Mouse (Mus musculus) megakaryocyte-erythroid progenitor cell, adult 5-6 weeks (primary cell): Measurements from ENCODE around the gene Pbx1. TPM values are rescaled to one million over a fixed set of nuclear protein-coding genes. Genes with fewer than 3 reads are reported as not detected.
A peak's percentile ranks its signal among the peaks of the same experiment; 100 is the strongest.

Experiments
- ATAC-seq: replicated peaks from 2 replicates; pipeline ENCODE4 v1.8.0; 2016; ENCODE audit warnings: mild to moderate bottlenecking, inconsistent platforms; ENCODE audit not compliant: severe bottlenecking, poor library complexity, low FRiP score, low TSS enrichment
- total RNA-seq, 2 experiments: library from RNA; stranded (forward) in 1 of 2; stranded (reverse) in 1 of 2; fragments of 200-1000, 215-1000 nt in 1 of 2; fragments of >200 nt in 1 of 2; fragmentation: Nextera tagmentation in 1 of 2; gene quantifications; 2 replicates each; pipeline ENCODE4 v1.2.3; 2014 to 2017

Pbx1 gene
- total RNA-seq, 2 experiments from 2014 or later: 6.9 to 11.0 TPM

DNA sequence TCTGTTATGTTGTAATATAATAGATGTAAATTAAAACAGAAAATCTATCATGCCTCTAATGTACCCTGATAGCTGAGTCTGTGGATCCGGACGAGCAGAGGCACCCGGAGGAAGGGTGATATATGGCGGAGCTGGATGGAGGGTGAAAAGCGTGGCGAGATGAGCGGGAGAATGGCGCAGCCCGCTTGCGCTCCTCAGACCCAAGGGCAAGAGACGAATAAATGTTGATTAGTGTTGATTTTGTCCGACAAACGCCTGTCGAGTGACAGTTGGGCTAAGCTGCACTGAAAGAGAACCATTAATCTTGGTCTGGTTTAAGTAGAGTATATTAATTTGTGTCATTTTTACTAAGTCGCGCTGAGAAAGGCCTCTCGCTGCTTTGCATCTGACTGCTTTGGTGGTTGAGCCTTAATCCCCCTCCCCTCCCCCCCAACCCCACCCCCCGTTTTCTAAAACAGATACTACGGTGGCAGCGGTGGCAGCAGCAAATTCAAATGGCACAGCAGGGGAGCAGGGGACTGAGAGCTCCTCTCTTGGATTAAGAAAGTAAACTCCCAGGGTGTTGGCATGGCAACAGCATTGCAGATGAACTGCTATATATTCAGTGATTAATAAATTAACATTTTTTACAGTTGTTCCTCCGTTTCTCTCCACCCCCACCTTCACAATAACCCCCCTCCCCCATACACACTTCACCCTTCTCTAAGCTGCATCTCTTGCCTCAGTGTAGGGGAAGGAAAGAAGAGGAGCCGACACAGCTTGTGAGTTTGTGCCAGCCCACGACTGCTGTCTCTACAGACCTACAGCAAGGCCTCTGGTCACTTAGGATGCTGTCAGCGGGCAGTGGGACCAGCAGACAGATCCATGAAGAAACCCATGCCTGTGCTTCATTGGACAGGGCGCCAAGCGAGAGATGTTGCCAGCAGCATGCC lies 74.1 kb downstream of the Pbx1 start:
- ATAC-seq: no peak

DNA sequence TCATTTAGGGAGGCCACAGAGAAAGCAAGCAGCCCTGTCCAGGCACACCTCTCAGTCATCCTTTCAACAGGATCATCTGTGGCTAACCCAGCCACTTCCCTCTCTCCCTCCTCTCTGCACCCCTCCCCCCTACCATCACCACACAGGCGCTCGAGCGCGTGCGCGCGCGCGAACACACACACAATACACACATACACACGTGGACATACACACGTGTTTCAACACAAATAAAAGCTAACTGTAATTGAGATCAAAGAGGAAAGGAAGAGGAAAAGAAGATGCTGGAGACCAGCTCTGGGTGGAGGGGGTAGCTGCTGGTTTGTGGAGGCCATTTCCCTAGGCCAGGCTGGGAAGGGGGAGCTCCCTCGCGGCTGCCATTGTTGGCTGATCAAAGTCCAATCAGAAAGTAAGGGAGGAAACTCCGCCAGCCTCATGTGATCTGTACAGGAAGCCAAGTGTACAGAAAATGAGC lies 75.1 kb downstream of the Pbx1 start:
- ATAC-seq: no peak

DNA sequence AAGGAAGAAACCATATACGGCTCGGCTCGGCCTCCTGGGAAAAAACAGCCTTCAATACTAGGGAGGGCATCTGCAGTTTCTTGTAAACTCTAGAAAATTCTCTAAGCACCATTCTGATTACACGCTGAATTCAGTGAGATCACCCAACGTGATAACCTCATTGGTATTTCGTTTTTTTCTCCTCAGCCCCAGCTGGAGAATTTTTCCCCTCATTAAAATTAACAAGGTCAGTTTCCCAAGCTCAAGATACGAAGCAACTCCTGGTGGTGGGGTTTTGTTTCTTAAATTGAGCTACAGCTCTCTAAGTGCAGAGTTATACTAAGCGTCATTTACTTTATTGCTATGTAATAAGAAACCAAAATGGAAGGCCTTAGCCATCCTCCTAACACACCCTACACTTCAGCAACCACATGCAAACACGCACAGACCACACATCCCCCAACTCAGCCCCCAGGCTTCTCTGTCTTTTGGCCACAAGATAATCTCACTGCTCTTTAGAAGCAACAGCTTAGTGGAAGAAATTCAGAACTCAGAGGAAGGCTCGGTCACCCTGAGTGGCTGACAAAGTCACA lies 76.0 kb downstream of the Pbx1 start:
- ATAC-seq: no peak

DNA sequence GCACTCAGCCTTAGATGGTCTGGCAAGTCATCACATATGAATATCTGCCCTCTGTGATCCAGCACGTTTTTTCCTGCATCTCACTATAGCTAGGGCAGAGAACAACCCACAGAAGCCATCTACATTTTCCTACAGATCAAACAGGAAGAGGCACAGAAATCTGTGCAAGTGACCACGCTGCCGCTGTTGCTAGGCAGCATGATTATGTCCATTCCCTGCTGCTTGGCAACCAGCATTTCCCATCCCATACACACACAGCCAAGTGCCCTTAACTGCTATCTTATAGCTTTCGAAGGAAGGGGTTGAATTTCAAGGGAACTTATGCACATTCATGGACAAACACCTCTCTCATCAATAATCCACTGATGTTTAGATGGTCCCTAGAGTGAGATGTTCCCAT lies 77.1 kb downstream of the Pbx1 start:
- ATAC-seq: no peak

DNA sequence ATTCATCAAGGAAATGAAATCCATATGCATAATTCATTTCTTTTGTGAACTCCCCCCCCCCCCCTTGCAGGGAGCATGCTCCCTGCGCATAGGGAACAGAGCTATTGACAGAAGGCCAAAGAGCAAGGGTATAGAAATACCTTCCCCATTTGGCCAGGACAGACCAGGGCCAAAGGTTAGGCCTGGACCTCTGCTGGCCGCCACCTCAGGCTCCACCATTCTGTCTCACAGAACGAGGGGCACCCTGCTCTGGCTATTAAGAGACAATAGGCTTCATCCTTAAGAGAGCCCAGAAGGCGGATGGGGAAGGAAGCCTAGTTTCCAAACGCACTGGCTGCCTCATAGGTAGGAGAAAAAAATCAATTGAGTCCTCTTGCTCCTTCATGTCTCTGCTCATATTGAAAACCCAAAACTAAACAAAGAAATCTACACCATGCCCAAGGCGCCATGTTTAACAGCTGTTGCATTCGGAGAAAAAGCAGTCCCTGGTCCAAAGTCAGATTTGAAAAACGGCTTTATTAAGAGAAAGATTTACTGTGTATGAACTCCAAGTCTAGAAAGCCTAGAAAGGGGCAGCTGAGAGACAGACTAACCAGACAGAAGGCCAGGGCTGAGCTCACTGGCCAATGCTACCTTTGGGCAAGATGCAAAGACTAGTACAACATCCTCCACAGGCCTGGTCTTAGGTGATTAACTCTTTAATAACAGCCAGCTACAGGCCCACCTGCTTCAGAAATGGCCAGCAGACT lies 83.9 kb downstream of the Pbx1 start:
- ATAC-seq: no peak

DNA sequence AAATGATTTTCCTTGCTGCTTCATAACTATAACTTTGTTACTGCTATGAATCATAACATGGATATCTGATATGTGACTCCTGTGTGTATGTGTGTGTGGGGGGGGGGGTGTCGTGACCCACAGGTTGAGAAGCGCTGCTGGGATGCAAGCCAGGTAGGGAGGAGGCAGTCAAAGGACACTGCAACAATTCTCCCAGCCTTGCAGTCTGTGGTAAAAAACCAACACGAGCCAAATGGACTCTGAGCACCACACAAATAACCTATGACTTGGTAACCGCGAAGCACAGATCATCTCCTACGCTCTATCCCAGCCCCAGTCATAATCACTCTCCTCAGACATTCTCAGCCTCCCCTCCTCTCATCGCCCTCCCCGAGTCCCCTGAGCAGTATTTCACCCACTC lies 87.2 kb downstream of the Pbx1 start:
- ATAC-seq: no peak

DNA sequence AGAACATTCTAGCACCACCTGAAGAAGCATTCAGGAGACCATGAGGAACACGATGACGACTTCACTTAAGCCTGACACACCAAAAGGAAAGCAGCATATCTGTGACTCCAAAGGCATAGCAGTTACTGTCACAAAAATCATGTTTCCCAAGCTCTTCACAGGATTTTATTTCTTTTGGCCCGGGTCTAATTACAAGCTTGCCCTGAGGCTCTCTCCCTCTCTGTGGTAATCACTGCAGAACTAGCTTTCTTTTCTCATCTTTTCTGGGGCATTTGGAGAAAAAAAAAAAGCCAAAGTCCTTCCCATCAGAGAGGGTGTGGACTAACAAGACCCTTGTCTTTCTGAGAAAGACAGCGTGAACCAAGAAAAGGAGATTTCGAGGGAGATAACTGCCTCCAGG lies 87.8 kb downstream of the Pbx1 start:
- ATAC-seq: no peak

DNA sequence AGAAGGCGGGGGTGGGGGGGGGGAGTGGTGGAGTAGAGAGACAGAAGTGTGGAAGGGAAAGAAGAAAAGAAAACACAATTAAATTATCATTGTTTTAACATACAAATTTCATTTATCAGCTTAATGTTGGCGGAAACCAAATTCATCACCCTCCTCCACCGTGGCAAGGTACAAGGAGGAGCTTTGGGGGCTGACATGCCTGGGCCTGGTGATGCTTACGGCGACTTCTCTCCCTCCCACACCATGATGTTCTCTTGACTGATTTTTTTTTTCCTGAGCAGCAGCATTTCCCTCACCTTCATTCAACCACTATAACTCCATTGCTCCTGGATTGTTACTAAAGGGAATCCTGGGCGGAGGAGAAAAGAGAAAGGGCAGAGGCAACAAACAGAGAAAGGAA lies 89.8 kb downstream of the Pbx1 start:
- ATAC-seq: no peak

DNA sequence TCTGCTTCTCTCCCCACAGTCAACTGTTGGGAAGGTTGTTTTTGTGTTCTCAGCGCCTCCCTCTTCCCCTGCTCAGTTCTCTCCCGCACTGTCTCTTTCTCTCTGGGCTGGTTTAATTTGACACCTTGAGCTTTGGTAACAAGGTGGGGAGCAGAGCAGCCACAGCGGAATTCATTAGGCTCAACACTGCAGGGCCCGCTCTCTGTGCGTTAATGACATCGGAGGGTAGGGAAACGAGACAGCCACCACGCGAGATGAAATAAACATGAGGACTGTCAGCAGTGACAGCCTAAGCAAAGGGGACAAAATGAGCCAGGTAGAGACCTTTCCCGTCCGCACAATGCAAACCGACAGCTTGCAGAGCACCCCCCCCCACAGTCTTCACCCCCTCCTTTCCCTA lies 90.2 kb downstream of the Pbx1 start:
- ATAC-seq: no peak

DNA sequence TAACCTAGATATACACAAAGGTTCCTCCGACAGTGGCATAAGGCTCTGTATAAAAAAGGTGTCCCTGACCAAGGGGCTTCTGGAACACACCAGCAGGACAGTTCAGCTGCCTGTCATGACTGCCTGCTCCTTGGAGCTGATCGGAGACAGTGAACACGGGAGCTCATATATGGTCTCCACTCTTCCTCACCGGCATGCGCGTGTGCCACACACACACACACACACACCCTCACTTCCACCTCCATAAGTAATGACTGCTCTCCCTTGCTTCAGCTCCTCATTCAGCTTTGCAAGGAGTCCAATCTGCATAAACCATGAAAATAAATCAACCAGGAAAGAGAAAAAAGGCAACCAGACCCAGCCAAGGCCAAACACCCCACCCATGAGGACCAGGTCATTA lies 90.7 kb downstream of the Pbx1 start:
- ATAC-seq: no peak

DNA sequence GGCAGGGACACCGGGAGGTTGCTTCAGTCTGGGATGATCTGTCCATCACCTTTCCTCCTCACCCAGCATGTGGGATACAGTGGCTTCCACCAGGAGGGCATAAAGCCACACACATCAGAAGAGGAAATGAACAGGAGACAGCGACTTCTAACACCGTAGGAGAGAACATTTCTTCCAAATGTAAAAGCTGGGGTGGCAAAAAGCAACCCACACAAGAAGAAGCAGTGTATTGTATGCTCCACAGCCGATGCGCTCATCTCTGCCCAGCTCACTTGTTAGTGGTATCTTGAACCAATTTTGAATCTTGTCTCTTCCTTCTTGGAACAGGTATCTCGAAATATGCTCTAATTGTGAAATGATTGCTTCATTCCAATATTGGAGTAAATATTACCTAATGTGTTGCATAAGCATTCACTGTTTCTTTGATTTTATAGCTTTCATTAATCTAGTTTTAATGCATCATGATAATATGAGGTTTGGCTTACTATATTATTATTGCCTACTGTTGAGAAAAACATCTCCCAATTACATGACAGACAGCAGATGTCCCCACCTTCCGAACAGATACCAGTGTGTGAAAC lies 95.7 kb downstream of the Pbx1 start:
- no peak for ATAC-seq

DNA sequence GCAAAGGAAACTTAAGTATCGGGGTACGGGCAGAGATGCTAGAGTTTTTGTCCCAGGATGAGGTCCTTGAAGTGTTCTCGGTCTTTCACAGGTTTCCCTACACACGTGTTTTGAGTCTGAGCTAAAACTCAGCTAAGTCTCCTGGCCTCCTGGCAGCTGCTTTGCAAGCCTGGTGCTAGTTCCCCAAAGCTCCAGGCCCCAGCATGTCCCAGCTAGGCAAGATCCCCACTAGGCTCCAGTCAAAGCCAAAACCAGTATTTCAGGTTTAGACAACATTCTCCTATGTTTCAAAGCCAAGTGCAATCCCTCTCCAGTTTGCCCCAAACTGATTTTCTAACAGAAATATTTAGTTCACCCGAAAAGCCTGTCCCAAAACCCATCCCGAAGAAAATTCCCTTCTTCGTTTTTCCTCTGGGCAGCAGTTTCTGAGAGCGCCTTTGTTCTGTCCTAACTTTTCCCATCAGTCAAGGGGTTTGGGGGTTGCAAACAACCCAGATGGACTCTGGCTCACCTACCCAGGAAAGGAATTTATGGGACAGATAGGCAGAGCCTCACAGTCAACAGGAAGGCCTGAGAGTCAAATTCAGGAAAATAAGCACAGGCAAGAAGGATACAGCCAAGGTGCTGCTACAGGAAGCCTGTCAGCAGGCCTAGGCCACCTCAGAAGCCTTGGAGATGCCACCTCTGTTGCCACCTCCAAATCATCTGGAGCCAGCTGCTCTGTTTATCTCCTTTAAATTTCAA lies 97.1 kb downstream of the Pbx1 start:
- no peak for ATAC-seq

DNA sequence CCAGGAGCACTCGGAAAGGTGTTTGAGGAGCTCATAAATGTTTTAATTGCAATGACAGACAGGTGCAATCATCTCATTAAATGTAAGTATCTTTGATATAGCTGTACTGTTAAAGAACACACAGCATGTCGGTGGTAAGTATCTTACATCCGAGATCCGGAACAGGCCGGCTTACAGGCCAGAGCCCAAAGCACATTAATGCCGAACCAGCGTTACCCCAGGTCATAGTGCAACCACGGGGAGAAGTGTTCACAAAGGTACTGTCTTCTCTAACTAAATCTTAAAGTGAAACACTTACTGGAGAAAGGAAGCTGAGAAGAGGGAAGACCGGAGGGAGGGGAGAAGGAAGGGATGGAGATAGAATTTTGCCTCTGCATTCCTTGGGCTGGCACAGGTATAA lies 100.0 kb downstream of the Pbx1 start:
- ATAC-seq: no peak

DNA sequence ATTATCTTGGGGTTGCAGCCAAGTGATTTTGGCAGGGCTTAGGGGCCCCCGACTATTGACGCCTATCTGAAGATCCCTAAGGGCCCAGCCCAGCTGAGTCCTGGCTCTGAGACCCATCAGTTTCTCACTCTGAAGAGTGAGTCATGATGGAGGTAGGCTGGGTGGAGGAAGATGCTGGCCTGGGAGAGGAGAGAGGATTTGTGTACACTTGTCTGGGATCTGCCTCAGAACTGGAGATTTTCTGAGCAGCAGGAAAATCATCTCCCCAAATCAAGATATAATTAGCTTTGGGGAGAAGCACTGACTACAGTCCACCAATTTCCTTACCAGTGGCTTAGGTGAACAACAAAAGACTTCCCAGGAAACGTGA lies 103.8 kb downstream of the Pbx1 start:
- peak; percentile 45; the same call in 1 of the 2 replicates for ATAC-seq

DNA sequence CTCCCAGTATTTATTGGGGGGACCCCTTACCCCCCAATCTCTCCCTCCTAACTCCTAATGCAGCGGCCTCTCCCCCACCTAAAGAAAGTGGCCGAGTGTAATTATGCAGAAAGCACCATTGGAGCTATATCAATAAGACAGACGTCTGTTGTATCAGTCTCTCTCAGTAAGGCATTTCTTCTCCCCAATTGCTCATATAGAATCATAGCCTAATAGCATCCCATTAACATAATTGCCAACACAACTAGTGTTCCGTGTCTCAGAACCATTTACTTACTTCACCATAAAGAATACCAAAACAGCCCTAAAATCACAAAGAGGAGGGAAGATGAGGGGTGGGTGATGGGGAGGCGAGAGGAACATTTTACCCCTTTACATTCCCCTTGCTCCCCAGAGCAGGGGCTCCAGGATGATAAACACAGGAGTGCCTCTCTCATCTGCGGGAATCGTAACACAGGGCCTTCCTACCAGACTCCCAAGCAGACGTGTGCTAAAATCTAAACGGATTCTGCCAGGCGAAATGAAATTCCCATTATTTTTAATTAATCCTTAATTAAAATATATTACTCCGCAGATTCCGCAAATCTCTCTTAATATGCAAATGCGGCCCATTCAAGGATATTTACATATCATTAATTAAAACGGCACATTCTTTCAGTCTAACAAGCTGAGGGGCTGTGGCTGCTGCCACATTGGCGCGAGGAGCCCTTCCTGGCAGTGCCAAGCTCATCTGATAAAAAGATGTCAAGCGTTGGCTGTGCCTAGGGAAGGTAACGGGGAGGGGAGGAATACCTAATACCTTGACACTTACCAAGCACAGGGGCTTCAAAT lies 104.5 kb downstream of the Pbx1 start:
- ATAC-seq: peak; percentile 46; the same call in 1 of the 2 replicates

DNA sequence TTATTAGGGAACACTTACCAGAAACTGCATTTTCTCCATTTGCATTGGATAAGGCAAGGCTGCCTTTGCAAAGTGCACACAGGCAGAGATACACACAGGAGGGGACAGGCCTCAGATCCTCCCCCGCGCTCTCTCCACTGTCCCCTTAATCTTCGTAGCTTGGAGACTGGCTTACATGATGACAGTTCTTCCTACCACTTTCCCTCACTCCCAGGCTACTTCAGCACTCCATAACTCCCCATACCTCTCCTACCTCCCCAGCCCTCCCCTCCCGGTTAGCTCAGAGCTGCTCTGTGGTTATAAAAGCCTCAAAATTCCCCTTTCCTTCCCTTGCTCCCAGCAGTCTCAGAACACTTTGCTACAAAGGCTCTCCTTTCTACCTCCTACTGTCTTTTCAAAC lies 106.3 kb downstream of the Pbx1 start:
- ATAC-seq: no peak

DNA sequence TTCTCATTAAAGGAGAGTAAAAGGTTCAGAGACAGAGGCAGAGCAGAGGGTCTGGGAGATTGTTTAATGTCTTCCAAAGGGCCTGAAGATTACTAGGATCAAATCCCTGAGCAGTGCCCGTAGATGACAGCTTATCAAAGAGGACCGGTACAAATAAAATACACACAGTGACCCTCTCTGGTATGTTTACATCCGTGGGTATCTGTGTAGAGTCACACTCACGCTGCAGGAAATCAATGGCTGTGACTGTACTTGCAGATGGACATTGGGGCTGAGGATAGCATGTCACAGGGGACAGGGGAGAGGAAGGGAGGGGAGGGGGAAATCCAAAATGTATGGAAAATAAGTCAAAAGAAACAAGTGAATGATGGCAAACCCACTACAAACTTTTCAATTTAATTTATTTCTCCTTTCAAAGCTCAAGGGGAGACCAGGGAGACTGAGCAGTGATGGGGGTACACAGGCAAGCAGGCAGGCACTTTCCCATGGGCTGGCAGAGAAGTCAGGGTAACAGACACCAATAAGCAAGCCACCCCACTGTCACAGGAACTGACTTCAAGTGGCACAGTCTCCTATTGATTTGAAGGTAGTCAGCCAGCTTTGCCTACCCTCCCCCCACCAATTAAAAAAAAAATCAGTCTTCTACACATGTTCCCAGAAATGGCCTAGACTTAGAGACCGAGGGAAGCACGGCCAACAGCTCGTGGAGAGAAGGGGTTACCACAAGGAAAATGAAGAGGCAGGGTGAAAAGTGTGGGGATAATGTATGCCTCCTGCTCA lies 107.6 kb downstream of the Pbx1 start:
- no peak for ATAC-seq
